Mouse (Mus musculus) left cerebral cortex, adult 18-20 months (tissue): ENCODE measurements around the gene Gm6899. TPM values are rescaled to one million over a fixed set of nuclear protein-coding genes. Genes with fewer than 3 reads are reported as not detected.
A peak's percentile ranks its signal among the peaks of the same experiment; 100 is the strongest.

Experiments used
- DNase-seq, 2 experiments: peaks; one replicate each; pipeline ENCODE4 v3.0.0; 2021 to 2022; ENCODE audit warnings: low spot score in 2 of 2, mixed read lengths in 1 of 2
- long read RNA-seq, 2 experiments: library from polyadenylated mRNA; stranded (forward); transcript quantifications; one replicate each; pipeline ENCODE4 v2.0.0; 2021
- total RNA-seq, 2 experiments: library from RNA; stranded (reverse); gene quantifications; 2 replicates each; pipeline ENCODE4 v1.2.3; 2021

Gene Gm6899
- not detected for total RNA-seq
- long read RNA-seq, experiment 1: 0 reads
- long read RNA-seq, experiment 2: 0 reads

DNA sequence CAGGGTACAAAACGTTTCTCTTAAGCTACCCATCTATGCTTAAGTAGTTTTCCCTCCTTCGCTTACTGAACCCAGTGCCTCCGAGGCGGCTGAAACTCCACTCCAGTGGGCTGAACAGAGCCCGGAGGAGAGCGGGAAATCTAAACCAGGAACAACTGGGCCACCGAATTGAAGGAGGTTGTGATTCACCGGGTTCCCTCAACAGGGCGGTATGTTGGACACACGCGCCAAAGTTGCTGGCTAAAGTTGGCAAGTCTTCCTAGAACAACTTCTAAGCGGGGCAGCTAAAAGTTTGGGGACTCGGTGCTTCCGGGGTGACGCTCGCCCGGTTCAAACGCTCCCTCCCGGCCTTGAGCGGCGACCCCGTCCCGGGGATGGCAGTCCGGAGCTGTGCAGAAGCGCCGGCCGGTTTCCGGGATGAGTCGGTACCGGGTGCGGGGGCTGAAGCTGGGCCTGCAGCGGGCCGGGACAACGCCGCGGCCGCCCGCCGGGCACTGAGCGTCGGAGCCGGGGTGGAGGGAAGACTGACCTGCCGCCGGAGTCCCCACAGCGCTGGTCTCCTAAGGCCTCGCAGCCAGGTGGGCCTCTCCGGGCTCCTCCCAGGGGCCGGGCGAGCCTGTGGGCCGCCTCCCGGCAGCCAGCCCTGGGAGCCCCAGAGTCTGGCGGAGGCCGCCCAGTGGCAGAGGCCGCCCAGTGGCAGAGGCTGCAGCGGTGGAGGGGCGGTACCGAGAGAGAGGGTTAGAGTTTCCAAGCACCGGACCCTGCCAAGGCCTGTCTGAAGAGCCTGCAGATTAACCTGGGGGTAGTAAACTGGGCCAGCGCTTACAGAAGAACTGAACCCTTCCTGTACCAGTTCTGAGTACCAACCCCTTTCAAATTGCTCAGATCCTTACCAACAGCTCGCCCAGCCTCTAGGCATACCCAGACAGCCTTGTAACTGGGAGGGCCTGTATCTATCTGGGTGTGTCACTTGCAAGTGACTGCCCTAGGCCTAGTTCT lies at the start of gene Gm6899, which contains the start of gene Vrk2:
Gm6899 (plus strand) TSS at position 181 of the 999 bp plus-strand sequence.
Vrk2 (minus strand) TSS at position 939 of the 999 bp plus-strand sequence.
- peak; percentile 13 to 32 for DNase-seq

DNA sequence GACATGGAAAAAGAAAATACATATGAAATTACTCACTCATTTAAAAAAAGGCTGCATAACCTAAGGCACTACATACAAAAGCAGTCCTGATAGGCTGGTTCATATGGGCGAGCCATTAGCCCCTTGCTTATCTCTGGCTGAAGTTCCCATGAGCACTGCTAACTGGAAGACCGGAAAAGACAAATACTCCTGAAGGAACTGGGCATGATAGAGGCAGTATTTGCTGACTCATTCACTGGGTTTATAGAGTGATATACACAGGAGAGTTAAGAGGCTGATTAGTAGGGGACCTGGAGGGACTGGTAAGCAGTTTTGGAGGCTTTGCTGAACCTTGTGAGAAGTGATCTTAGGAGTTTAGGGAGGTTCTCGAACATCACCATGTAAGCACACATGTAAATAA lies 41.5 kb upstream of the Gm6899 start:
- DNase-seq: no peak

DNA sequence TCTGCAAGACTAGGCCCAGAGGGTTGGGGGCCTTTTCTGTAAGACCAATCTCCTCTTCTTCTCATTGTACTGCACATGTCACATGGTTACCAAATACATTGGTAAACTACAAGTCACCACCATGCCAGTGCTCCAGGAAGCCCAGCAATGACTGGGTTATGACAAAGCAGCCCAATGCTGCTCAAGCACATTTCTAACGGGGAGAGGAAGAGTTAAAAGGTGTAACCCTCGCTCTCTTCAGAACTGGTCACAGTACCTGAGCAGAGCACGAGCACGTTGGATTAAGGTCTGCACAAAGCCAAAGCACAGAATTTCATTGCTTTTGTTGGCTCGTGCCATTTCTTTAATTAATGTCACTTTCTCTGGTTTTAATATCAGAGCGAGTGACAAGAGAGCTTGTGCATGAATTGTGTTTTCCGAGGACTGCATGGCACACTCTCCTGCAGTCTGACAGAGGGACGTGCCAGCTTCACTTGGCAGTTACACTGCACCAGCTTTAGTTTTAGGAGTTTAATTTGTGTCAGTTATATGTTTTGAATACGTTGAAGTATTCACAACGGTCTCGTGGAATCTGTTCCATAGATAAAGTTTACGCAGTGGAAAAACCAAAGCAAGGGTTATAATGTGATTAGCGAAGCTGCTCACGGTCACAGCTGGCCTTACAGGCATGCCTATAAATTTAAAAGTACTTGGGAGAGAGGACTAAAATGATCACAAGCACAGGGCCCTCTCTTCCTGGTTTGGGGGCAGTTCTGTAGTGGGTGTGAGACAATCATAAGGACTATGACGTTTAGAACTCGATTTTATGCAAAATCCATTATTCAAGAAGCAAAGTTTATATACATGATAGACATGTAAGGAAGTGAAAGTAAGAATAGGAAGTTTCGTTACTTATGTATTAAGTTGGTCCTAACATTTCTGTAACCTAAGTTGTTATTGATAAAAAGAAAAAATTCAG lies 7.4 kb upstream of the Gm6899 start:
- no peak for DNase-seq

DNA sequence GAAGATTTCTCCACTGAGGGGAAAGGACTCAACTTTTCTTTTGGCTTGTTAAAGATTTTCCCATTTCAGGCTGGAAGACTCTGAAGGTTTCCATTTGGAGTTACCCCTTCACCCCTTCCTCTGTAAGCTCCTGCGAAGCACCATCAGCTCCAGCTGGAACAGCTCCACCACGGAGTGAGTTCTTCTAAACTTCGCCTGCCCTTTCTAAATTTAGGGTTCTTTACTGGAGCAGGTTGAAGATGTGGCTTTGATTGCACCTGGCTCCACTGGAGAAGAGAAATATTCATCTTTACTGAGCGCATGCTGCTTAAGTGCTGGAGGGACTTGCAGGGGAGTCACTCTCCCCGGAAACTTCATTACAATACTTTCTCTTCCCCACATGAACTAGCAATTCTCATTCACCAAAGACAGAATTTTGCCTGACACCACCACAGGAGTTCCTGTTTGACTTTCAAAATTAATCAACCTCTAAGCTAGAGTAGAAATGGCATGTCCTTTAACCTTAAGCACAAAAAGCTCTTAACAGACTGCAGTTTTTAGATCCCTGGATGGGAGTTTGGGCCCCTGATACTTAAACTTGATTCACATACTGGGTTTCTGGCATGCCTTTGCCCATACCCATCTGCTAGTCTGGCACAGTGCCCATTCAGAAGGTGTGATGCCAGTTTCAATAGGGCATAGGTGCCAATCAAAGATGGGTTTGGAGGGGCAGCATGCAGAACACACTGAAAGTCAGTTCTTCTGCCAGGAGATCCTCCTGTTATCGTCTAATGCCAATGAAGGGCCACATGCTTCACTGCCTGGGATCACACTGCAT lies 6.5 kb upstream of the Gm6899 start:
- DNase-seq: no peak

DNA sequence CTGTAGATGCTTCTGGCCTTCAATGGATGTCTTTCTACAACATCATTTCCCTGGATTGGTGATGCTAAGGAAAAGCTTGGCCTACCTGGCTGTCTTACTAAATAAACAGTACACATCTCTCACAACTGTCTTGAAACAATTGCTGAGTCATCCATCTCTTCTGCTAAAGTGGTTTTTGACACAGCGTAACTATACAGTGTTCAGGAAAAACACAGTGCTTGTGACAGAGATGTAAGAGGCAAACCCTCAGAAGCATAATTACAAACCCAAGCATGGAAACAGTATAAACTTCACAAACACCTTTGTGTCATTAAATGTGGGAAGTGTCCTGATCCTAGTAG lies 5.9 kb upstream of the Gm6899 start:
- no peak for DNase-seq

DNA sequence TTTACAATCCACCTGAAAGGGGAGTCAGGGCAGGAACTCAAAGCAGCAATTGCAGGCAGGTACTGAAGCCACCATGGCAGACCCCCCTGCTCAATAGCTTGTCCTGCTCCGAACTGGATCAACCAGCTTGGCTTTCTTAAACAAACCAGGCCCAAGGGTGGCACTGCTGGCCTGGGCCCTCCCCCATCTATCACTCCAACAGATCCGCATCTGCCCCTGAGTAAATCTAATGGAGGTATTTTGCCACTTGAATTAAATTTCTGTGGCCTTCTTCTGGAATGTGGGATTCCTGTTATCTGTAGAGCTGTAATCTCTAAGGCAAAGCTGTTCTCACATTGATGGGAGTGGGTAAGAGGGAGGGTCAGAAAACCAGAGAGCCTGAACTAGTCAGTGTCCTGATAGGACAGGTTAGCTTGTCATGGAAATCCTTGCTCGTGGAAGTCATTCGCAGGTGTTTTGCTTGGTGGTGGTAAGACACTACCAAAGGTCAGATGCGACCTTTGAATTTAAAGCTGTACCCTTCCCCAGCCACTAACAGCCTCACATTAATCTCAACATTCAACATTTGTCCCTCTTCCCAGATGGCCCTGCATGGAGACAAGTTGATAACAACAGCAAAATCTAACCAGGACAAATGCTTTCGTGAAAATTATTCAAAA lies 517 bp upstream of the Gm6899 start:
- no peak for DNase-seq

DNA sequence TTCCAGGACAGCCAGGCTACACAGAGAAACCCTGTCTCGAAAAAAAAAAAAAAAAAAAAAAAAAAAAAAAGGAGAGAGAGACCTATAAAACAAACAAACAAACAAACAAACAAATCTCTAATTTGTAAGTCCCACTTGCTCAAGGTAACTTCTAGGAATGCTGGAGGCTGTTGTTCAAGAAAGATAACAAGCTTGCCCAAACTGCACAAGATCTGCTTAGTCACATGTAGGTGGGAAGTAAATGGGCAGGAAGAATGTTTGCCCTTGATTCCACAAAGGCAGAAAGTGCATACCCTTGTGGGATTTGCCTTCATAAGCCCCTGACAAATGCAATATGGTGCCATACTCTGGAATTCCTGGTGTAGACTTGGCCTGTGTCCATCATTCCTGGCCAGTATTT lies 1.4 kb downstream of the Gm6899 start:
- DNase-seq: no peak

DNA sequence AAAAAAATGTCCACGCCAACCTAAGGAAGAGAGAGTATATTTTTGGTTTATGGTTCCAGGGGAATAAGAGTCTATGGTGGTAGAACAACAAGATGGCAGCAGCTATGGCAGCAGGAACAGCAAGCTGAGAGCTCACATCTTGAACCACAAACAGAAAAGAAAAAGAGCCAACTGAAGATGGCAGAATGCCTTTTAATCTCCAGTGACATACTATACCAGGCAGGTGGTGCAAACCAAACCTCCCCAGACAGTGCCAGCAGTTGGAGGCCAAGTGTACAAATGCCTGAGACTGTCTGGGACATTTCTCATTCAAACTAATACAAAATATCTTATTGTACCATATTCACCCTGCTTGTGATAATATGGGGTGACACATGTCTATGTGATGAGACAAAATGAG lies 3.1 kb downstream of the Gm6899 start:
- no peak for DNase-seq

DNA sequence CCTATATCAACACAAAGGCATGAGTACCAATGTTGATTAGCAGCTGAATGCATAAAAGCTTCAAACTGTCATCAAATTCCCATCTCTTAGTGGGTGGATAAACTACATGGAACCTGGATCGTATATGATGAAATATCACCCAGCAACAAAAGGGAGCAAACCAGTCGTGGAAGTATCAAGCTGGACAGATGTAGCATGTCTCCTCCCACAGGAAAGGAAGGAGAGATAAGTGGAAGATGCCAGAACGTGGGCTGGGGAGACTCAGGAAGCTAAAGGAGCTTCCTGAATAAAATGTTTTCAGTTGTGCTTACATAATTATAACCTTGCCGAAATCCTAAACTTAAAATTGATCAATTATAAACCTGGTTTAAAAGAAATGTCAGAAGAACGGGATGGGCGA lies 4.1 kb downstream of the Gm6899 start:
- DNase-seq: peak; percentile 22 to 43

DNA sequence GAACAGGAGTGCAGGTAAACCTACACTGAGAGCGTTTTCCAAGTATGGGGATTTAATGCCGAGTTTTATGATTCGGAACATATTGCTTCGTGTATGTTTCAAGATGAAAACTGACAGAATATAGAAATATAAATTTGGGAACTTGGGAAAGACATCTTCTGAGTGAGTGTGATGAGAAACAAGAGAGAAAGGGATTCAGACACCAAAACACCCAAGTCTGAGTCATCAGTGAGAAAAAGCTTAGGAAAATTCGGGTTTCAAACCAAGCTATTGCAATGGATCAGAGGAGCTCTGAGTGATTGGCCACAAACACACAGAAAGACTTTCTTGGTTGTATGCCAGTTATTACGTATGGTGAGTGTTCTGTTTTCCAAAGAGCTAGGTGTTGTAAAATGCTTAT lies 4.7 kb downstream of the Gm6899 start:
- no peak for DNase-seq

DNA sequence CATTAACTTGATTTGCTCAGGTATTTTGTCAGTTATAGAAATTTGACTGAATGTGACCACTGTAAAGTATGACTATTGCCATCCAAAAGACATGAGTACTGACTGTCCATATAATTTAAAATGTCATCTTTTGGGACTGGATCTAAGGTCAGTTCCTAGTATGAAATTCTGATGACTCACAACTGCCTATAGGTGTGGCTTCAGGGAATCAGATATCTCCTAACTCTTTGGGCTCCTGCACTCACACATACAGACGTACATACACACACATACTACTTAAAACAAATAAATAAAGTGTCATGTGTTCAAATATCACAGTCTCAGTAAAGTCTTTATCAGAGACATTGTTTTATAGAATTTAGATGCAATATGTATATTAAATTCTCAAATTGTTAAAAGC lies 5.8 kb downstream of the Gm6899 start:
- no peak for DNase-seq

DNA sequence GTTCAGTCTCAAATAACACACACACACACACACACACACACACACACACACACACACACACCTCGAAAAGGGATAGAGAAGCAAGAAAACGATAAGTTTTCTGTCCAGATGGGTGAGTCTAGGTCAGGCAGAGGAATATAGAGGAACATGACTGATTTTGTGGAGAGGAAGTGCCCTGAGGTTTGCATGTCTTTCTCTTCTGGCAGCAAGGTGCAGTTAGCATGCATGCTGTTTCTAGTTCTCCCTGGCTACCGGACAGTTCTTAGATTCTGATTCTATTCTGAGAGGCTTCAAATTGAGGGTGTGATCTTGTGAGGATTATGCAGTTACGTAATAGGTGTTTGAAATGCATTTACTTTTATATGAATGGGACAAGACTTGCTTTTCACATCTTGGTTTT lies 7.7 kb downstream of the Gm6899 start:
- peak in 1 of 2 experiments; percentile 15 for DNase-seq

DNA sequence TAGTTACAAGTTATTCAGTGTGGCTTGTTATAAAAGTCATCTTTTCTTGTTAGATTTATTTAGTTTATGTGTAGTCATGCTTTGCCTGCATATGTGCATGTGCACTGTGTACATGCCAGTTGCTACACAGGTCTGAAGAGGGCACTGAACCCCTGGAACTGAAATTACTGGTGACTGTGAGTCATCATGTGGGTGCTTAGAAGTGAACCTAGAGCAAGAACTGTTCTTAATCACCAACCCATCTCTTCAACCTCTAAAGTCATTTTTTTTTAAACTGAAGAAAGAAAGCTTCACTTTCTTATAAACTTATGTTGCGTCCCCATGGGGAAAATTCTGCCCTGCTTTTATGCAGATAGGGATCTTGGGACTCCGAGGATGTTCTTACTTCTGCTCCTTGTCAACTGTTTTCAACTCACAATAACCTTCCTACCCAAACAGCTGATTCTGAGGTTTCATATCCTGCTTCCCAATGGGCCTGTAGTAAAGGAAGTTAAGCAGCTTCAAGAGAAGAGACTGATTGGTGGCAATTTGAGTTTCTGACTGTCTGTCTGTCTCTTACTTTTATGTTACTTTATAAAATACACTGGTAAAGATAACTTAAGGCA lies 8.6 kb downstream of the Gm6899 start:
- DNase-seq: no peak

DNA sequence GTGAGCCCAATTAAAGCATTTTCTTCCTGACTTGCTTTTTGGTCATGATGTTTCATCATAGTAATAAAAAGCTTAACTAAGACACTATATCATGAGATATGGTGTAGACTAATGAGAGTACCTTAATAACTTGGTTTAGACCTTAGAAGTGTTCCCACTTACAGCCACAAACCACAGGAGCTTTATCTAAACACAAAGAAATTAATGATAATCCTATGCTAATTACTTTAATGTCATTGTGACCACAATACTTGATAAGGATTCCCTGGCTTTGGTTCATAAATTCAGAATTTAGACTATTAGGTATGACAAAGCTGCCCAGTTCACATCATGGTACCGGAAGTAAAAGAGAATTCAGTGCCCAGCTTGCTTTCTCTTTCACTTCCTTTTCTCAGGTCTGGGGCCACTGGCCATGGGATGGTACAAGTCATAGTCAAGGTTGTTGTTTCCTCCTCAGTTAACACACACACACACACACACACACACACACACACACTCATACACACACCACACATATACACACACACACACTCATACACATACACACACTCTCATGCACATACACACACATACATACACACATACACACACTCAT lies 11.1 kb downstream of the Gm6899 start:
- DNase-seq: no peak

DNA sequence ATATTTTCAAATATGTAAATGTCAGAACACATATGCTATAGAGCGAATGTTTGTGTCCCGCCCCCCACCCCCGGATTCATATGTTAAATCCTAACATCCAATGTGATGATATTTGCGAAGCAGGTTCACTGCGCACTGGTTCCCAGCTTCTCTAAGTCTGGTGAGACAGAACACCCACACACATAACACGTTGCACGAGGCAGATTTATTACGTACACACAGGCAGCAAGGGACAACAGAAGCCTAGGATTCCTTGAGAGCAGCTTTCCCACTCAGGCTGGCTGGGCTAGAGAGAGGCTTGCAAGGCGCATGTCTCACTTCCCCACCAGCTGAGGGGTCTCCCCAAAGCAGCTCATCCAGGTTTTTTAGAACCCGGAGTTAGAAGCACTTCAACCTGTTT lies 15.8 kb downstream of the Gm6899 start:
- peak; percentile 40 to 57 for DNase-seq

DNA sequence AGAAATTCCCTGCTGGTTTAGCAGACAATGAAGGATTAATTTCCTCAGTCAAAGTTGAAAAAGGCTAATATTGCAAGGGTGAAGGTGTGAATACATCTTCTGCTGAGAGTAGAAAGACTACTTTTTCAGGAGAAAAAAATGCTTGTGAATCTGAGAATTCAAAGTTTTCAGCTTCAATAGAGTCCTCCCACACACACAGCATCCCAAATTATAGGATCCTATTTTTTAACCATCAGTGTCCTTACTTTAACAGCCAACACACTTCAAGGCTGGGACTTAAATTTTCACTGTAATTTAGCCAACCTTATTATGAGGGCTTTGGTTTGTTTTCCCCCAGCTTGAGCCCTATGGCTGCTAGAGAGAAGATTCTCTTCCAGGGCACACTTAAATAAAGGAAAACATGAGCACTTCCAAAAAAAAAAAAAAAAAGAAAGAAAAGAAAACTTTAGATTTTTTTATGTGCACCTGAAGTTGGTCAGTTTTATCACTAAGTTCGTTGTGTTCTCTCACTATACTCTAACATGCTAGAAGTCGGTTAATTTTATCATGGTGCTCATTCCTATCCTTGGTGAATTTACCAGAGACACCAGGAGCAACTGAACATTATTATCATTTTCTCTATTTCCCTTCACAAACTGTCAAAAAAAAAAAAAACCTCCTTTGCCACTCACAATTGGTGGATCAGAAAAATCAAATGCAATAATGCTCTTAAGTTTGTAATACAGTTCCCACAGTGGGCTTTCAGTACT lies 25.6 kb downstream of the Gm6899 start:
- no peak for DNase-seq

DNA sequence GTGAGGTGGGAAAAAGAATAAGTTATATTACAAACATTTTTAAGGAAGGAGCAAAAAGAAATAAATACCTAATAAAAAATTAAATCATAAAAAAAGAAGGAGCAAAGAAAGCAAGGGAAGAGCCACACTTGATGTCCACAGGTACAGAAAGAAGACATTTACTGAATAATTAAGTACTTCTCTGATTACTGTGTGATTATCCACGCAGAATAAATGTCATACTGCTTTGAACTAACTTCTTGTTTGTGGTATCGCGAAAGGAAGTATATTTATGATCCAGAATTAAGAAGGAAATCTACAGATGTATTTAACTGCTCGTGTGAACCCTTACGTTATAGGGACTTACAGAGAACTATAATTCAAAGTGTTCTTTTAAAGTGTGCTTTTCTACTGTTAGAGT lies 29.7 kb downstream of the Gm6899 start:
- no peak for DNase-seq

DNA sequence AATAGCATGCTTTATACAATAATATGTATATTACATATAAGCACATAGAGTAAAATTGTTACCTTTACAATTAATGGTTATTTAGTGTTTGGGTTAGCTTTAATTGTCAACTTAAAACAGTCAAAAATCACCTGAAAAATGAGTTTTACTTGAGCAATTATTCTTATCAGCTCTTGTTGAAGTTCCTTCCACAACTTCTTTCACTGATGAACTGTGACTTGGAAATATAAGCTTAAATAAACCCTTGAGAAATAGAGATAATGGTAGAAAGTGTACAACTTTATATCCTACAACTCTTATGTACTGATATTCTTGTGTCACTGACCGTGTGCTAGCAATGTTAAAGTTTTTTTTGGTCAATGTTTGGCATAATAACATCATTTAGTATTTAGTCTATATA lies 43.2 kb downstream of the Gm6899 start:
- no peak for DNase-seq

DNA sequence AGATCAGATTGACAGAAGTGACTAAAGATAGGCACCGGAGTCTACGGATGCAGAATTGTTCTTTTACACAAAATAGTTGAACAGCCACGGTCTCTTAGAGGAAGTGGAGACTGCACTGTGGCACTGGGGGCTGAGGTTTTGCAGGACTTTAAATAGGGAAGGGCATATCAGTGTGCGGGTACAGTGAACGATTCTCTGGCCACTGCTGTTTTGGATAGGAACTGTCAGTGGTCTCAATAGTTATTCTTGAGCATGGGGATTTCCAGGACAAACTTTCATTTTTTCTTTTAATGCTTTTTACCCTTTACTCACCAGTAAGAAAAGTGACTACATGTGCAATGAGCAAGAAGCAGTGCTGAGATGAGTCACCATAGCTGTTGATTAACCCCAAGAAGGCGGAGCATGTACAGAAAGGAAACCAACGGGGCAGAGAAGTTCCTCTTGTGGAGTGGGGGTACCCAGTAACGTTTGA lies 47.3 kb downstream of the Gm6899 start:
- no peak for DNase-seq
